Mouse (Mus musculus): ENCODE measurements around the gene 1810009A15Rik.

- TF ChIP-seq GATA1 (IDR thresholded peaks at IDR 0.05; ENCODE audit: borderline replicate concordance, low read length) (no peak), FLI1 (IDR thresholded peaks at IDR 0.05; ENCODE audit: low read length) (no peak)
Measured at GRCm38 (mm10) chr19:8928689-8929223, 40.1 kb downstream of the 1810009A15Rik start.

All from megakaryocyte, embryonic 14.5 days (primary cell).